Mouse (Mus musculus) E14TG2a.4 (cell line): ENCODE results near the gene Pemt.
A peak's percentile ranks its signal among the peaks of the same experiment; 100 is the strongest.

ENCODE experiments used
- CTCF ChIP-seq: conservative IDR thresholded peaks from 2 replicates; pipeline ENCODE4 v1.5.1; 2014; ENCODE audit warnings: low read length
- NANOG ChIP-seq: IDR thresholded peaks from 2 replicates; pipeline ENCODE4 v1.6.1; 2014; ENCODE audit warnings: borderline replicate concordance, low read length, mixed read lengths
- POU5F1 ChIP-seq: IDR thresholded peaks from 2 replicates; pipeline ENCODE4 v1.6.1; 2014; ENCODE audit warnings: low read length, borderline replicate concordance

GRCm38 (mm10) chr11:60034911-60035400, 11.3 kb downstream of the Pemt start:
- 0 out of 2 replicates have a peak, but pooled peaks have one; percentile 3 for TF ChIP-seq CTCF
- TF ChIP-seq NANOG = no peak
- no peak for TF ChIP-seq POU5F1
